Comparison of ENCODE assay signal across 38 mouse cellular contexts in genomic region chr15:32172988-32173329, GRCm38 (mm10). TPM values are rescaled to one million over a fixed set of nuclear protein-coding genes. Genes with fewer than 3 reads are reported as not detected.
"Had no signal": no experiment of that assay in that cellular context is flagged by ENCODE, and none has a peak within 500 bp of the region (broad histone marks: within the 10 kb centered on the region; RNA-seq: fewer than 3 reads in every experiment).

No protein-coding gene starts in this region.

- H3K27me3 ChIP-seq: heart, embryonic 12.5 days; hindbrain, embryonic 12.5 days; intestine, embryonic 15.5 days; limb, embryonic 12.5 days; liver, embryonic 13.5 days; liver, embryonic 15.5 days had no signal

- H3K27ac ChIP-seq: gastrocnemius, adult 2 months; heart, adult 2 months; hindbrain, embryonic 10.5 days; hindbrain, embryonic 12.5 days; hindbrain, embryonic 14.5 days; intestine, embryonic 15.5 days; layer of hippocampus, adult 2 months; left cerebral cortex, adult 2 months; limb, embryonic 10.5 days; limb, embryonic 12.5 days; liver, embryonic 13.5 days; liver, embryonic 15.5 days had no signal

- H3K9ac ChIP-seq: heart, embryonic 12.5 days; hindbrain, embryonic 12.5 days; hindbrain, embryonic 14.5 days; intestine, embryonic 15.5 days; limb, embryonic 12.5 days; liver, embryonic 13.5 days; liver, embryonic 15.5 days had no signal

- H3K4me2 ChIP-seq: heart, embryonic 12.5 days; hindbrain, embryonic 12.5 days; hindbrain, embryonic 14.5 days; intestine, embryonic 15.5 days; limb, embryonic 12.5 days; liver, embryonic 11.5 days; liver, embryonic 13.5 days; liver, embryonic 15.5 days had no signal

- ATAC-seq: inflammation-experienced regulatory T-cells, adult 6 months; intestine, embryonic 15.5 days; intestine, postnatal 0 days had no signal

- H3K9me3 ChIP-seq: heart, embryonic 12.5 days; hindbrain, embryonic 10.5 days; hindbrain, embryonic 12.5 days; intestine, embryonic 15.5 days; limb, embryonic 10.5 days; limb, embryonic 12.5 days; liver, embryonic 13.5 days; liver, embryonic 15.5 days had no signal

- H3K4me1 ChIP-seq: heart, embryonic 12.5 days; intestine, embryonic 15.5 days; limb, embryonic 12.5 days; liver, embryonic 13.5 days; liver, embryonic 15.5 days had no signal

- DNase-seq: gastrocnemius, adult 2 months; gastrocnemius, postnatal 10 days; gastrocnemius, postnatal 25 days; heart, adult 2 months; heart, postnatal 10 days; heart, postnatal 4 days; kidney, adult 18-20 months; kidney, adult 8-10 months; kidney, postnatal 10 days; kidney, postnatal 25 days; kidney, postnatal 4 days; liver; liver, embryonic 13.5 days had no signal

- H3K36me3 ChIP-seq: heart, embryonic 12.5 days; hindbrain, embryonic 10.5 days; hindbrain, embryonic 12.5 days; intestine, embryonic 15.5 days; limb, embryonic 10.5 days; limb, embryonic 12.5 days; liver, embryonic 13.5 days; liver, embryonic 15.5 days had no signal

- H3K4me3 ChIP-seq: gastrocnemius, adult 2 months; heart, adult 2 months; heart, embryonic 12.5 days; hindbrain, embryonic 10.5 days; hindbrain, embryonic 12.5 days; intestine, embryonic 15.5 days; layer of hippocampus, adult 2 months; left cerebral cortex, adult 2 months; limb, embryonic 10.5 days; limb, embryonic 12.5 days; liver, embryonic 13.5 days; liver, embryonic 15.5 days had no signal

RNA-seq across cellular contexts. Expression of gene Tas2r119, which starts 4.1 kb away (rescaled TPM):
- total RNA-seq: gastrocnemius, adult 2 months; gastrocnemius, postnatal 10 days; gastrocnemius, postnatal 25 days; gastrocnemius, postnatal 4 days; granulocyte monocyte progenitor cell, adult 5-6 weeks; heart, adult 2 months; heart, postnatal 10 days; heart, postnatal 25 days; heart, postnatal 4 days; layer of hippocampus, adult 2 months; layer of hippocampus, postnatal 10 days; layer of hippocampus, postnatal 25 days; left cerebral cortex, adult 2 months; left cerebral cortex, postnatal 14 days; left cerebral cortex, postnatal 36 days had no signal
- polyA plus RNA-seq: heart, adult 2 months; heart, embryonic 12.5 days; heart, embryonic 14.5 days; heart, embryonic 16.5 days; hindbrain, embryonic 10.5 days; hindbrain, embryonic 12.5 days; hindbrain, embryonic 14.5 days; hindbrain, embryonic 16.5 days; inflammation-experienced regulatory T-cells, adult 6 months; intestine, embryonic 15.5 days; intestine, postnatal 0 days; kidney, embryonic 14.5 days; kidney, embryonic 16.5 days; limb, embryonic 12.5 days; liver, embryonic 11.5 days; liver, embryonic 13.5 days; liver, embryonic 15.5 days had no signal
